Mouse (Mus musculus) CH12.LX (cell line): ENCODE results near the gene Ripply1.

Experiments used
- CTCF ChIP-seq, 2 experiments: IDR thresholded peaks in 1 of 2; conservative IDR thresholded peaks in 1 of 2; 2 replicates each; pipeline ENCODE4 v1.5.1; 2011 to 2012; ENCODE audit warnings: low read depth in 2 of 2, low read length in 2 of 2, improper control_type of control experiment in 1 of 2, inconsistent platforms in 1 of 2, mild to moderate bottlenecking in 1 of 2, moderate library complexity in 1 of 2
- E2F4 ChIP-seq: IDR thresholded peaks from 2 replicates; pipeline ENCODE4 v1.6.1; 2011; ENCODE audit warnings: low read depth, low read length, improper control_type of control experiment; ENCODE audit not compliant: insufficient replicate concordance
- KAT2A ChIP-seq: IDR thresholded peaks from 2 replicates; pipeline ENCODE4 v1.6.1; 2012; ENCODE audit warnings: low read length, improper control_type of control experiment, inconsistent platforms; ENCODE audit not compliant: insufficient replicate concordance
- MEF2A ChIP-seq: IDR thresholded peaks from 2 replicates; pipeline ENCODE4 v1.6.1; 2014; ENCODE audit warnings: low read depth, mild to moderate bottlenecking, inconsistent platforms, low read length, improper control_type of control experiment, borderline replicate concordance
- POLR2A ChIP-seq: IDR thresholded peaks from 2 replicates; pipeline ENCODE4 v1.6.1; 2011; ENCODE audit warnings: low read depth, mild to moderate bottlenecking, improper control_type of control experiment, low read length
- POLR2AphosphoS2 ChIP-seq: IDR thresholded peaks from 2 replicates; pipeline ENCODE4 v1.6.1; 2011; ENCODE audit warnings: low read depth, low read length, improper control_type of control experiment
- SIN3A ChIP-seq: IDR thresholded peaks from 2 replicates; pipeline ENCODE4 v1.6.1; 2012; ENCODE audit warnings: low read length, improper control_type of control experiment, inconsistent platforms
- SMC3 ChIP-seq: IDR thresholded peaks from 2 replicates; pipeline ENCODE4 v1.6.1; 2011; ENCODE audit warnings: low read depth, low read length, improper control_type of control experiment
- USF1 ChIP-seq: IDR thresholded peaks from 2 replicates; pipeline ENCODE4 v1.6.1; 2014; ENCODE audit warnings: low read depth, mild to moderate bottlenecking, inconsistent platforms, low read length, improper control_type of control experiment
- ZNF384 ChIP-seq: IDR thresholded peaks from 2 replicates; pipeline ENCODE4 v1.6.1; 2012; ENCODE audit warnings: low read depth, low read length, improper control_type of control experiment, inconsistent platforms

GRCm38 (mm10) chrX:139805918-139806317 is 23.8 kb upstream of the Ripply1 start:
- TF ChIP-seq MEF2A (no peak), E2F4 (no peak), SMC3 (no peak), CTCF (conservative IDR thresholded peaks at IDR 0.05 in 1 of 2, IDR thresholded peaks at IDR 0.05 in 1 of 2; ENCODE audit: low read depth in 2 of 2, low read length in 2 of 2) (no peak), USF1 (no peak), ZNF384 (no peak), POLR2A (no peak), POLR2AphosphoS2 (no peak), SIN3A (no peak), KAT2A (no peak)
